Mouse (Mus musculus) brain, embryonic 14.5 days (tissue): ENCODE measurements at regions not wholly inside any gene's neighbourhood (a gene's known extent, or its start where the extent isn't known, plus 50 kb on each side); places are given as distances from the start of the nearest gene placed in this dataset.
A peak's percentile ranks its signal among the peaks of the same experiment; 100 is the strongest.

Experiments used
- DNase-seq: peaks from one replicate; pipeline ENCODE4 v3.0.0-alpha.2; 2011; ENCODE audit warnings: low read depth
- CTCF ChIP-seq: fragments of 200-500 bp; IDR thresholded peaks from 2 replicates; pipeline ENCODE4 v1.5.1; 2012; ENCODE audit warnings: inconsistent platforms, mild to moderate bottlenecking, moderate library complexity, borderline replicate concordance; ENCODE audit not compliant: insufficient read depth, insufficient read length; ENCODE audit errors: extremely low read depth
- POLR2A ChIP-seq: fragments of 200-500 bp; IDR thresholded peaks from 2 replicates; pipeline ENCODE4 v1.6.1; 2012; ENCODE audit warnings: mild to moderate bottlenecking, inconsistent platforms, borderline replicate concordance; ENCODE audit not compliant: poor library complexity, insufficient read depth, insufficient read length, severe bottlenecking; ENCODE audit errors: extremely low read depth

DNA sequence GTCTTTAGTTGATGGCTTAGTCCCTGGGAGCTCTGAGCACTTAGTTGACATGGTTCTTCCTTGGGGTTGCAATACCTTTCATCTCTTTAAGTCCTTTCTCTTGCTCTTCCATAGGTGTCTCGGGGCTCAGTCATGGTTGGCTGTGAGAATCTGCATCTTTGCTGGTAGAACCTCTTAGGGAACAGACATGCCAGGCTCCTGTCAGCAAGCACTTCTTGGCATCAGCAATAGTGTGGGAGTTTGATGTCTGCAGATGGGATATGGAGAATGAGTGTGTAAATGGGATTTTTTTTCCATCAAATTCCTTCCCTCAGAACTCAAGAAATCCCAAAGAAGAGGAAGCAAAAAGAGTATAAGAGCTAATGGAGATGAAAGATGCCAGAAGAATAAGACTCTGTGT lies 1975.9 kb upstream of the Gm12353 start:
- no peak for DNase-seq
- TF ChIP-seq CTCF (no peak), POLR2A (no peak)

DNA sequence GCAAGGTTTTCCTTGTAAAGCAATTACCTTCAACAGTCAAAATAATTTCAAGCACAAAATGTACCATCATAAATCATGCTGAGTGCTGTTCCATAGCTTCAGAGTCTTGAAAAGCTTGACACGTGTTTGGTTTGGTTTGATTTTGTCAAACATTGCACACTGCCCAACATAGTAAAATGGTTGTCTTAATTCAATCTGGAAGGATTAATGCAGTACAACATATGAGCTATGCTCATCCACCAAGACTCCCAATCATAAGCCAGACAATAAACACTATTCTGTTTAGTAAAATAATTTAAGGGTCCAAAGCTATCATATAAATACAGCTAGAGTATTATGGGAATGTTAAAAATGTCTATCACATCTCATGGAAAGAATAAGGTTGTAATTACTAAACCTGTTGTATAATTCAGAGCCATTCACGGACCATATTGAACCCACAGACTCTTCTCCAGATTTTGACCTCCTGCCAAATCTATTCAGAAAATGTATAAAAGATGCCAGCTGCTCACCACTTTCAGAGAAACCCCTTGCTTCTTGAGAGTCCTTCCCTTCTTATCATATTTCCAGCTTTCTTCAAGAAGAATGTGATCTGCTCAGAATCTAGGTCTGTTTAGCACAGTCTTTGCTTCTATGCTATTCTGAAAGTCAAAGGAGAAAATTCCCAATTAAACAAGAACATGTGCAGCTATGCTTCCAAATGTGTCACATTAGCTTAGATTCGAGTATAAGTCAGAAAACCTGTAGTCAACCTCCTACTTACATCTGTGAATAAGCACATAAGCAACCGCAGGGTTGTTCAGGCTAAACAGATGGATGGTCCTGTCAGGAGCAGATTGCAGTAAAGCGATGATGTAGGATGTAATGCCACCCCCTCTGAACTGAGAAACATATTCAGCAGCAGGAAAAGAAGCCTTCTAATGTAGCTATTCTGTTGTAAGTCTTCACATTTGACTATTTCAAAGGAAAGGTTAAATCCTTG lies 1969.4 kb upstream of the Gm12353 start:
- DNase-seq: peak; percentile 86

DNA sequence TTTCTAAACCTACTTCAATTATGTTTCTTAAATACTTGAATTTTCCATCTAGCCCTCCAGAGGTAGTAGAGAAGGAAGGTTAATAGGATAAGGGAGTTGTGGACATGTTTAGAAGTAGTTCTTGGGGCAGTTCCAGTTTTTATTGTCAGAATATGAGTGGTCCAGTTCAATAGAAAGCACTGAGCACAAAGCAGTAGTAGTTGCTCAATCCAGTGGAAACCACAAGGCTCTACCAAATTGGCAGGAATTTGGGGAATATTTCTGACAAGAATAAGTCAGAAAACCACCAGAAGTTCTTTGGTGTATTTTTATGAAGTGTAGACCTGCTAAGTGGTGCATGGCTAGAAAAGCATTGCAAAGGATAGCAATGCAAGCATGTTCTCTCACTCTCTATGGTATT lies 1958.5 kb upstream of the Gm12353 start:
- no peak for TF ChIP-seq POLR2A
- TF ChIP-seq CTCF: no peak
- no peak for DNase-seq

More for the DNA sequence above, 1969.4 kb upstream of the Gm12353 start:
- TF ChIP-seq CTCF (no peak), POLR2A (no peak)

DNA sequence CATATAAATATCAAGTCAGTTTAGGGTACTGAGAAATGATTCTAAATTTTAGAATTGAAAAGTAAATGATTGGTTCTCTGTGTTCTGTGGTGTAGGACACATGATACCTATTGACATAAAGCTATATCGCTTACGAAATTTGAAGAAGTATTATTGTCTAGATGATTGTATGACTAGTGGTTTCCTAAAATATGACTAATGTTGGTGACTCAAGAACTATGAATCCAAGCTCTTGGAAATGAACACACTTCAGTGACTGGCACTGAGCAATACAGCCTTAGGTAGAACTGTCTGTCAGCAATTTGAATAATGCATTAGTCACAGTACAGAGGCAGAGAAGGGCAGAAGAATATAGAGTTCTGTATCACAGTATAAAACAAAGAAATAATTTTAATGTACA lies 1955.9 kb upstream of the Gm12353 start:
- no peak for DNase-seq
- no peak for TF ChIP-seq CTCF
- no peak for TF ChIP-seq POLR2A

DNA sequence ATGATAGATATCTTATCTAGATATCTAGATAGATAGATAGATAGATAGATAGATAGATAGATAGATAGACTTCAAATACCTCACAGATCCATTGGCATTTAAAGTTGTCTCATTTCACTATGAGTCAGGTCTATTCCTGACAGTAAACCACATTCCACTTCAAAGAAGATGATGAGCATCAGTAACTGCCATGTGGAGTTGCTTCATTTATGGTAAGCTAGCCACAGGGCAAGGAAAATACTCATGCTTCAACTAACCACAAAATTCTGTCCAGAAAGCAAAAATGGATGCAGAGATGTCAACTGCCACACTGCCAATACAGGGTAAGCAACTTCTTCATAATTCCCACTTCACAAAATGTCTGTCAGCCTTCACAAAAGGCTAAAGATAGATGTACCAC lies 1951.7 kb upstream of the Gm12353 start:
- TF ChIP-seq CTCF (no peak), POLR2A (no peak)
- DNase-seq: no peak

DNA sequence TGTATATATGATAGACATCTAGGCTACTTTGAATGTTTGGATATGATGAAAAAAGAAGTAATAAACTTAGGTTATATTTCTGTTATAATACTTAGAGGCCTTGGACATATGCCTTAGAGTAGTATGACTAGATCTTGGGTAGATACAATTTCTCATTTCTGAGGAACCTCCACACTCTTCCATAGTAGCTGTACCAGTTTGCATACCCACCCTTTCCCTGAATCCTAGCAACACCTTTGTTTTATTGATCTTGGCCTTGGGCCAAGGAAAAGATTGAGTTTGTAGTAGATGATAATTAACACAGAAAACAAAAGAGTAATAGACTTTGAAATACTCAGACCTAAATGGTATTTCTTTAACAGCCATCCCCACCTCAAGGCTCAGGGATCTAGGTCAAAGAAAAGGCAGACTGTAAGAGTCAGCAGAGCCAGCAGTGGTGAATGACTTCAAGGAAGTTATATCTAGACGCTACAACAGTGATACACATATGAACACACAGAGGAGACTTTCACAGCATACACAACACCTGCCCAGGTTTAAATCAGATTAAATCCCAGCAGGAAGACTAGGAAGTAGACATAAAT lies 1937.9 kb upstream of the Gm12353 start:
- no peak for DNase-seq
- TF ChIP-seq POLR2A: no peak
